Mouse (Mus musculus) olfactory bulb, adult 2 months (tissue): ENCODE results near the gene Plcb3.

Experiments
- CTCF ChIP-seq: fragments of 200-500 bp; IDR thresholded peaks from 2 replicates; pipeline ENCODE4 v1.5.1; 2012; ENCODE audit warnings: low read depth, mild to moderate bottlenecking, low read length, moderate library complexity; ENCODE audit not compliant: insufficient read depth
- POLR2A ChIP-seq: fragments of 200-500 bp; IDR thresholded peaks from 2 replicates; pipeline ENCODE4 v1.6.1; 2012; ENCODE audit warnings: mild to moderate bottlenecking, low read depth, low read length, moderate library complexity; ENCODE audit not compliant: insufficient read depth

GRCm38 (mm10) chr19:6933436-6934194 is 42.7 kb downstream of the Plcb3 start:
- TF ChIP-seq POLR2A = no peak
- TF ChIP-seq CTCF = no peak
